Mouse (Mus musculus): ENCODE measurements around the gene Tub.
A peak's percentile ranks its signal among the peaks of the same experiment; 100 is the strongest.

Tub gene

DNA sequence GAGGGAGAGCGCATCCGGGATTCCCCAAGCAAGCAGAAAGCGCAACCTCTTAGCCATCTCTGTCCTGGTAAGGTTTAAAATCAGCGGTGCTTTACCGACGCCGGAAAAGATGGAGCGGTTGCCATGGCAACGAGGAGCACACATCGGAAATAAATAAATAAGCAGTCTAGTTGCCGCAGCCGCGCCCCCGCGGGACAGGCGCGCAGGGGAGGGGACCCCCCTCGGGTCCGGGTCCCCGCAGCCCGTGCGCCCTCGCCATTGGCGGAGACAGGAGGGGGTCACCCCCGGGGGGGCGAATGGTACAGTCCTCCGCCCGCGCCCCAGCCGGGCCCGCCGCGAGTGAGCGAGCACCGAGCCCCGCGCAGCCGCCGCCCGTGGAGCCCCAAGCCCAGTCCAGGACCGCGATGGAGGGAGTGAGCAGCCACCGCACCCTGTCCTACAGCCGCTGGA, at the start of gene Tub:
Gene Tub, plus strand, starts transcription at position 27 of the 450 bp plus-strand sequence.
- peak; percentile 82 for DNase-seq (ENCODE audit: low read depth, low spot score)

DNA sequence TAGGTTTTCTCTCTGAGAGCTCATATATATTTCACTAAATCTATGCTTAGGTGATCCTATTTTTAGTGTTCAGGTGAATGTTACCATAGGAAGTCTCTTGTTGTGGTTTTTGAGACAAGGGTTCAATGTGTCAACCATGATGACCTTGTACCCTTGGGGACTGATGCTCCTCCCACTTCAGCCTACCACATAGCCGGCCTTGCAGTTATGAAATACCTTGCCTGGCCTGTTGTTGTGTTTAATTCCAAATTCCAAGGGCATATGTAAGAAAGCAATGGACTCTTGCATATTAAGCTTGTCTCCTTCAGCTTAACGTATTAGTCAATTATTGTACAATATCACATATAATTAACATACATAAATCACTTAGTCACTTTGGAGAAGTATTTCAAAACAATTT, 46.2 kb upstream of the Tub start:
- no peak for DNase-seq (ENCODE audit: low read depth, low spot score)

DNA sequence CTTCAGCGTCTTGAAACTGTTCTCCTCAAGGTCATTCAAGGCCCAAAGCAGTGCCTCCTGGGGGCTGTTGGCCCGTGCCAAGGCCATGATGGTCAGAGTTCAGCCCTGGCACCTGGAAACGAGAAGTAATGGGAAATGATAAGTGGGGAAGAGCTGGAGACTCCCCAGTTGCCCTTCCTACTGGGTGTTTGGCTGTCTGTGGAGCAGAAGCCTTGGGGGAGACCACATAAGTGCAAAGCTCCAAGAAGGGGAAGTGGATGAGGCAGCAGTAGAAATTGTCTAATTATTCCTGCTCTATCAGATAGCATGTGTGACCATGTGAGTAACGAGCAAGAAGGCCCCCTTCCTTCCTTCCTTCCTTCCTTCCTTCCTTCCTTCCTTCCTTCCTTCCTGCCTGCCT, 23.1 kb upstream of the Tub start:
- DNase-seq (ENCODE audit: low read depth, low spot score): no peak

DNA sequence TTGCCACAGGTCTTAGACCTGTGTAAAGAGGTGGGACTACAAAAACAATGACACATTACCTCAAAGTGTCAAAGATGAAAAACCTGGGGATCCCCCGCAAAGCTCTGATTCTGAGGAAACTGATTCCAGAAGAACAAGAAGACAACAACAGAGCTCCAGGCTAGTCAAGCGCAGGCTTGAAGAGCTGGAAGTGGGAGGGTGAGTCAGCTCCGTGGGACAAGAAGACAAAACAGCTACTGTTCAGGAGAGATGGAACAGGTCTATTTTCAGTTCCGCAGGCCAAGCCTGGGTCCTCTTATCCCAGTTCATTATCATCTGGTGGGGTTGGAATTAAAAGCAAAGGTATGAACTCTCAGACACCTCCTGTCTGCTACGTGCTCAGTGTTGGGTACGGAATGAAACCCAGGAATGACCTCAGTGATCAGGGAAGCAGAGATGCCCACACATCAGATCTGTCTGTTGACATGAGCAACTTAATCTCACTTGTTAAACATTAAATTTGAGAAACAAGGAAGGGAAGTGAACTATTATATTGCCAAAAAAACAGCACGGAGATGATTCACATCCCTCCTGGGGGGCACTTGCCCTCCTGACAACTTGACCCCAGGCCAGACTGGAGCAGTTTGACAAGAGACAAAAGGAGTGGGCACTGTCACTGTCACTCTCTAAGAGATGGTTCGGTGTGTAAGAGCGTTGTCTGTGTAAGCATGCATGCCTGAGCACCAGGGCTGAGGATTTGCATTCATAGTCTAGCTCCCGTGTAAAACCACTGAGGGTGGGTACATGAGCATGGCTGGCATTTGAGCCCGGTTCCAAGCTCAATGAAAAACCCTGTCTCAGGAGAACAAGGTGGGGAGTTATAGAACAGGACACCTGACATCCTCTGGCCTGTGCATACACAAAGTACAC, 21.6 kb upstream of the Tub start:
- DNase-seq (ENCODE audit: low read depth, low spot score): no peak

DNA sequence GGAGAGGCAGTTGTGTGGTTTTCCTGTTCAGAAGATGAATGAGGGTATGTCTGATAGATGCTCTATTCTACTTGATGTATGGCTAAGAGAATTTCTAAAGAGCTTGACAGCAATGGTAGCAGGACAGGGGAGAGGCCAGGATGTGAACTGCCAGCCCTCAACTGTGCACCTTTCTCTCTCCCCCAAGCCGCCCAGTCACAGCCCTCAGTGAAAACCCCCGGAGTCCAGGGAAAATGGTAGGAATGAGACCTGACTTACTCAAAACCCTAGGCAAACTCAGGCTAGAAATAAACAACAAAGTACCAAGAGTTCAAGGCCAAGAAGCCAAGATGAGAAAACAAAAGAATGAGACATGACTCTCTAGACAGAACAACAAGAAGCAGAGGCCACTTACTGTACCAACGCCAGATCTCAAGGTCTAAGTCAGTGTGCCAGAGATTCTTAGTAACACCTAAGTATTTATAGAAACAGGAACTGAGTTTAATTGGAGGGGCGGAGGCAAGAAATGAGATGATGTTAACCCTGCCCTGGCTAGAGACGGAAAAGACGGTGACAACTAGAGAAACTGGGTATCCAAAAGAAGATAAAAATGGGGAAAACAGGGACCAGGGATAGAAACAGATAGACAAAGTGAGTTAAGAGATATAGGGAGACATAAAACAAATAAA, 20.3 kb upstream of the Tub start, which contains the start of gene Nlrp10:
Gene Nlrp10, minus strand, starts transcription at position 453 of the 668 bp plus-strand sequence.
- DNase-seq (ENCODE audit: low read depth, low spot score): no peak

DNA sequence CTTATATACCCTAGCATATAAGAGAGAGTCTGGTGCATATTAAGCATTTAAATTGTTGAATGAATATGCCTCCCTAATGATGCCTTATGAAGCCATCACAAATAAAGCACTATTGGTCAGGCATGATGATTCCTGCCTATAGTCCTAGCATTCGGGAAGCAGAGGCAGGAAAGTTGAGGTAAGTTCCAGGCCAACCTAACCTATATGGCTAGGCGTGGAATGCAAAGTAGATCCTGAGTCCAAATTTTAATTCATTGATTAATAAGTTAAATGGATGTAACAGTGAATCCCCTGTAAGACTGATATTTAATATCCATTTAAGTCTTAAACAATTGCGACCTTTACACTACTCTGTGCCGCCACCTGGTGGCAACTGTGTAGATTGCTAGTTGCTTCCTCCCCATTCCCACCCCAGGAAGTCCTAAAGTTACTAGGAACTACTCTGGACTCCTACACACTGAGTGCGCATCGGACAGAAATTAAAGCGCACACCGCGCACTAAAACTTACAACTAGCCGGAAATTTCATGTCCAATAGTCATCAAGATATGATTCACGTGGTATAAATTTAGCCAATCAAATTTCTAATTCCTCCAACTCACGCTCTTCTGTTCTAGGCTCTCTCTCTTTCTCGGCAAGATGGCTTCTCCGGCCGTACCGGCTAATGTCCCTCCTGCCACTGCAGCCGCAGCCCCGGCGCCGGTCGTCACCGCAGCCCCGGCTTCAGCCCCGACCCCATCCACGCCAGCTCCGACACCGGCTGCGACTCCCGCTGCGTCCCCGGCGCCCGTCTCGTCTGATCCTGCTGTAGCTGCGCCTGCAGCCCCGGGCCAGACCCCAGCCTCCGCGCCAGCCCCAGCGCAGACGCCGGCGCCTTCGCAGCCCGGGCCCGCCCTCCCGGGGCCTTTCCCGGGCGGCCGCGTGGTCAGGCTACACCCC, 16.1 kb upstream of the Tub start, which contains the start of gene Eif3f:
Gene Eif3f, plus strand, starts transcription at position 624 of the 938 bp plus-strand sequence.
- DNase-seq (ENCODE audit: low read depth, low spot score): peak; percentile 99

DNA sequence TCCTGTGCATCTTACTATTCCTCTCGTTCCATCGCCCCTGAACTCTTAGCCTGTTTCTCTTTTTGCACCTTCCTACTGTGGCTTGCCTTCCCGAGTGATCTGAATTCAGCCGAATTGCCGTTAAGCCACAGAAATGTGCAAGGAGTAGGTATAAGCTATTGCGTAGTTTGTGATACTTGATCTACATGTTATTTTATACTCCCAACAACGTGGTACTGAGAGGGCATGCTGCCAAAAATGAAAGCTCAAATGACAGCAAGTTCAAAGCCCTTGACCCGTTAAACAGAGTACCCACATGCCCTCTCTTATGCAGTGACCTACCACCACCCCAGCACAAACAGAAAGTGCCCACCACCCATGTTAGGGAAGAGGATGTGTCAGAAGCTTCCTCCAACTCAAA, 15.3 kb upstream of the Tub start:
- no peak for DNase-seq (ENCODE audit: low read depth, low spot score)

DNA sequence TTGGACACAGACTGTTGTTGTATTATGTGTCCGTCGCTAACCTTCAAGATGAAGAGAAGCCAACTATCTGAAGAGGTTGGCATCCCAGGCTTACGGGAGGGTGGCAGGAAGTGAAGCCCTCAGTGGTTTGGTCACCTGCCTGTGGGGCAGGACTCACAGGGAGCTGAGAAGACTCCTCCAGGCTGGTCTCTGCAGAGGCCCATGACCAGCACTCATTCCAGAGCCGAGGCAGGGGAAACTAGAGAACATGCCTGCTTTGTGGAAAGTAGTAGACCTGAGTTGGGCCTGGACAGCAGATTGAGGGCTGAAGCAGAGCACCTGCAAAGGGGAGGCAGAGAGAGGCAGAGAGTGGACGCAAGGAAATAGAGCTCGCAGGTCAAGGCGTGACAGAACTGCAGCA, 14.7 kb upstream of the Tub start:
- DNase-seq (ENCODE audit: low read depth, low spot score): no peak

DNA sequence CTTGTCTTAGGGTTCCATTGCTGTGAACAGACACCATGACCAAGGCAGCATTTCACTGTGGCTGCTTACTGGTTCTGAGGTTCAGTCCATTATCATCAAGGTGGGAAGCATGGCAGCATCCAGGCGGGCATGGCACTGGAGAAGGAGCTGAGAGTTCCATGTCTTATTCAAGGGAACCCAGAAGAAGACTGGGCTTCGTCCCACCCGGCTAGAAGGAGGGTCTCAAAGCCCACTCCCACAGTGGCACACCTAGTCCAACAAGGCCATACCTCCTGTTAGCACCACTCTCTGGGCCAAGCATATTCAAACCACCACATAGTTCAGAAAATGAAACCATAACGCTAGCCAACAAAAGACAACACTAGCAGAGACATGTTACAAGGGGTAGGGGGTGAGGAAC, 13.5 kb upstream of the Tub start:
- no peak for DNase-seq (ENCODE audit: low read depth, low spot score)

DNA sequence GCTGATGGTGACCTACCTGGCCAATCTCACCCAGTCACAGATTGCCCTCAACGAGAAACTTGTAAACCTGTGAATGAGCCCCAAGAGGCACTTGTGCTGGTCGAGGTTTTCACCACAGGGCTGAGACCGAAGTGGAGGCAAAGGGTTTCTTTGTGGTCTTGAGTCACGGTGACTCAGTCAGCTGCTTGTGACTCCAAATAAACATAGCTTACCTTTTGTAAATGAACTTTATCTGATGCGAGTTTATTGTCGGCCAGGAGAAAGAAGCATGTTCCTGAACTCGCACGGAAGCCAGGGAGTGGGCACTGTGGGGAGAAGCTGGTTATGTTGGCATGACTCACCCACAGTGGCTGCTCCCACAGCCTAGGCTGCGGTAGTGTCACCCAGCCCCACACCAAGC, 8.7 kb upstream of the Tub start:
- no peak for DNase-seq (ENCODE audit: low read depth, low spot score)

DNA sequence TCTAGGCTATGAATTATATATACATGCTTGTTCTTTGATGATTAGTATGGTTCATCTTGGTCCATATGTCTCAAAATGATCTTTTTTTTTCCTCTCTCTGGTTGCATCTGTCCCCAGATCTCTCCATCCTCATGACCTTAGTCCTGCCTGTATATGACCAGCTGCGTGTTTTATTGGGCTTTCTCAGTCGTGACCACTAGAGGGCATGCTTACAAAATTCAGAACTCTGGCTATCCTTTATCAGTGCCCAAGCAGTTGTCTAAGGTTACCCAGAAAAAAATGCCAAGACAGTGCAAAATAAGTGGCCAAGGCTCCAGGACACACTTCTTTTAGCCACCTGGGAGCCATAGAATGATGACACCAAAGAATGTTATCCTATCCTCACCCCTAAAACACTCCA, 6.1 kb upstream of the Tub start:
- peak; percentile 75 for DNase-seq (ENCODE audit: low read depth, low spot score)

DNA sequence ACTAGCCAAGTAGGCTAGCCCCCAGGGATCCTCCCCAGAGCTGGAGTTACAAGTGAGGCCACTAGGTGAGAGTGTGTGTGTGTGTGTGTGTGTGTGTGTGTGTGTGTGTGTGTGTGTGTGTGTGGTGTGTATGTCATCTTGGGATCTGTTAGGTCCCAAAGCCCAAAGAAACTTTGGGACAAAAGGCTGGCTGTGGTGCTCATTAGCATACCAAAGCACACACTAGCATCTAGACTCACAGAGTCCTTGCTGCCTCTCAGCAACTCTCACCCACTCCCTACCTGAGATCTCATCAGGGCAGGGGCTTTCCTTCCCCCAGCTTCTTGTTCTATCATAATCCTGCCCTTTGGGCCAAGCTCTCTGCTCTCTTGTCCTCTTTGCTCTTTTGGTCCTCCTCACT, 1.5 kb upstream of the Tub start:
- peak; percentile 71 for DNase-seq (ENCODE audit: low read depth, low spot score)

DNA sequence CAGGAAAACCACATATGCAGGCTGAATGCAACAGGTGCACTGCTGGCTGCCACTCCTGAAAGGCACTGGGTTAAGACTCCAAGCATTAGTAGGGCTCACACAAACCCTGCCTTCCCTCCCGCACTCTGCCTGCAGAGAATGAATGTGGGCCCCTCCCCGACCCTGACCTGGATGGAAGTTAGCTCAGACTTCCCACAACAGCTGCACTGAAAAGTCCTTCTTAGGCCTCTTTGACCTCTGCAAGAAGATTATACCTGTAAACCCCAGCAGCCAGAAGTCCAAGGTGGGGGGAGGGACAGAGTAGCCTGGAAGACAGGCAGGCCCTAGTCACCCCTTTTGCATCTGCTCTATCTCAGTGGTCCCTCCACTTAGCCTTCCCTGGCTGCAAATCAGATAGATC, 837 bp upstream of the Tub start:
- peak; percentile 57 for DNase-seq (ENCODE audit: low read depth, low spot score)

DNA sequence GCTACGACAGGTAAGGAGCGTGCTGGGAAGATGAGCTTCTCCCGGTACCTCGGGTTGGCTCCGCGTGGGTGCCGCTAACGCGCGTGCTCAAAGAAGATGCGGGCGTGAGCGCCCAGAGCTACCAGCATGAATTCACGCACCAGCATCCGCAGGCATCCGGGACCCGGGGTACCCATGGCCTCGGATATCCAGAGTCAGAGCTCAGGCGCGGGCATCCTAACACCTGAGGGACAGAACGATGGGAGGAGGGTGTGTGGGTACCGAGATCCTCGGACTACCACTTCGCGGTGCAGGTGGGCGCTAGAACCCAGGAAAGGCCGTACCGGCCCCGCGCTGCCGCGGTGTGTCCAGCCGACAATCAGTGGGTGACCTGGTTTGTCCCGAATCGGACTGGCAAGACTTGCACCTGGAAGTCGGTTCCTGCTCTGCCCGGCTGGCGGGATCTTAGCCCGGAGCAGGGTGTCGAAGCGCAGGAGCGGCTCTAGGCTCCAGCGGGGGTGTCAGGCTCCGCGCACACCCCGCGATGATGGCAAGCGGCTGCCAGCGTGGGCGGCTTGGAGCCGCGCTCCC, 709 bp downstream of the Tub start:
- DNase-seq (ENCODE audit: low read depth, low spot score): no peak

DNA sequence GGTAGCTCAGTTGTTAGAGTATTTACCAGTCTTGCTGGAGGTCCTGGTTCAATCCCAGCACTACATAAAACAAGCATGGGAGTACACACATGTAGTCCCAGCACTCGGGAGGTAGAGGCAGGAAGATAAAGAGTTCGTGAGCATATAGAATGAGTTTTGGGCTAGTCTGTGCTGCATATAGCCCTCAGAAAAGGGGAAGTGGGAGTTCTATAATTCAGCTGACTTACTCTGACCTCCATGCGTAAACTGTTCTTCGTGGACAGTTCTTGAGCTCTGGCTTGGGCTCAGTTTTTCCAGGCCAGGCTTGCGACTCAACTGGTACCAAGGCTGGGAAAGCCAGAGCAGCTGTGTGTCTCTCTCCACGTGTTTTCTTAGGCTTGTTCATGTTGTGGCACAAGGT, 2.7 kb downstream of the Tub start:
- DNase-seq (ENCODE audit: low read depth, low spot score): no peak

DNA sequence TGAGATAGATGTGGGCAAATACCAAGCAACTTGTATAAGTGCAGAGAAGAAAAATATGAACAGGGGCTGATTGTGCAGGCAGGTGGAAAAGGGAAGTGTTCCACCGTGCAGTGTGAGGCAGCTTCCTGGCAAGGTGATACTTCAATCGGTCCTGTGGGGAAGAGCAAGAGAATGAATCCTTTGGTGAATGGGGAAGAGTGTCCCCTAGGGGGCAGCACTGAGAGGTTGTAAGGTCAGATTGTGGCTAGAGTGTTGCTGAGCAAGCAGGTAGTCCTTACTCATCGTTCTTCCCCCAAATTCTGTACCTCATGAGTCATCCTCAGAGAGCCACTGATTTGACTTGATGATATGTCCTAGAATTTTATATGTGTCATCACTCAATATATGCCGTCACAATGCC, 4.0 kb downstream of the Tub start:
- DNase-seq (ENCODE audit: low read depth, low spot score): peak; percentile 88

DNA sequence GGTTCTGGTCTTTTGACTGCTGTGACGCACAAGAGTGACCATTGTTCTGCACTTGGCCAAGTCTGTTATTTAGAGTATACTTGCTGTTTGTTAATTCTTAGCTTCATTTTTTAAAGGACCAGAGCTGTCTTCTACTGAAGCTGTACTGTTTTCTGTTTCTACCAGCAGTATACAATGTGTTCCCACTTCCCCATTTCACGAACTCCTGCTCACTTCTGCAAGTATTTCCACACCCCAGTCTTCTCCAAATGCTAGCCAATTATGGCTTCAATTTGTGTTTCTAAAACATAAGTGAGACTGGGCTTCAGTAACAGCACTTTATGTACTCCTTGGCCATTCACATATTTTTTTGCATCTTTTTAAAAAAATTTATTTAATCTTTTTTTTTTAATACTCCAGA, 7.6 kb downstream of the Tub start:
- DNase-seq (ENCODE audit: low read depth, low spot score): no peak

DNA sequence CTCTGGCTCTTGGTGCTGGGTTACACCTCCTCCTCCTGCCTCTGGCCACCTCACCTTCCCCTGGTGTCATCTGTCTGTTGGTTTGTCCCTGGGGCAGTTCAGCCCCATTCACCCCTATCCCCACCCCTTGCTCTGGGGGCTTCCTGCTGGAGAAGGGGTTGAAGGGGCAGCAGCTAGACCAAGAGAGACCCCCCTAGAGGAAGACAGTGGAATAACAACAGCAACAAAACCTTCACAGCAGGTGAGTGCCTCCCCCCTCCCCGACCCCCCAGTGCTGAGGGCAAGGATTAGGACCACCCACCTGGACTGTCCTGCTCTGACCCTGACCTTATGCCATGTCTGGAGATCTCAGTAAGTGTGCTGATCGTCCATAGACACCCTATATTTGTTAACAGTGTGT, 15.8 kb downstream of the Tub start:
- no peak for DNase-seq (ENCODE audit: low read depth, low spot score)

DNA sequence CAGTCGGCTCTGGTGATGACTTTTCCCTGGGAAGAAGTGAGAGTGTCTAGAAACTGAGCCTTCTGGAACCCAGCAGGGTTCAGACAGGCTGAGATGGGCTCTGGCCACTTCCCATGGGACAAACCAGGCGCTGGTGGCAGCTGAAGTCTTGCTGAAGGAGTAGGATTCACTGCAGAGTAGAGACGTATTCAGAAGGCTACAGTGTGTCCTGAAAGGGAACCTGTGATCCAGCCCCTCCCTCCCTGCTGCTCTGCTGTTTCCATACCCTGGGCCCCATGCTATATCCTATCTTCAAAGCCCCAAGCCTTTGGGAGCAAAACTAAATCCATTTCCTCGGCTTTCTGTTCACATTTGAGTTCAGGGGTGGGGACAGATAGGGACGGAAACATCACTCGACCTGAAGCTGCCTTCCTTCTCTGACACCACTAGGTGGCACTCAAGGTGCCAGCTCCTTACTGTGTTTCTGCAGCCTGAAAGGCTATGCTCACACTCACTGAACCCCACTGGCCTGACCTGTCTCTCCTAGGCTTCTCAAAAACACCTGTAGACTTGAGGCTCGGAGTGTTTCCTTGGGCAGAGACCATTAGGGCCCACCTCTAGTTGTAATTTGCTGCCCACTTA, 16.7 kb downstream of the Tub start:
- DNase-seq (ENCODE audit: low read depth, low spot score): peak; percentile 71

DNA sequence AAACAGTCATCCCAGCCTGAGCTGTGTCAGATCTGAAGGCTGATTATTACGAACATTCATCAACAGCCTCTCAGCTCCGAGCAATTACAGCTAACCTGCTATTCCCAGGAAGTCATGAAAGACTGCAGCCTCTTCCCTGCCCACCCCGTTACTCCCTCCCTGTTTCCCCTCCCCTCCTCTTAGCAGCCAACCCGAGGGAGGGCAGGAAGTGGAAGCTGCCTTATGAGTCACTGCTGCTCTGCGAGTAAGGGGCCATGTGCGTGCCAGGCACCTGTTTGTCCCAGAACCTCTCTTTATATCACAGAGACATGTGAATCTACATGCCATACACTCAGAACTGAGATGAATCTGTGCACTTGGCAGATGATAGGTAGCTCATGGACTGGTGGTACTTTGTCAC, 18.1 kb downstream of the Tub start:
- DNase-seq (ENCODE audit: low read depth, low spot score): no peak

DNA sequence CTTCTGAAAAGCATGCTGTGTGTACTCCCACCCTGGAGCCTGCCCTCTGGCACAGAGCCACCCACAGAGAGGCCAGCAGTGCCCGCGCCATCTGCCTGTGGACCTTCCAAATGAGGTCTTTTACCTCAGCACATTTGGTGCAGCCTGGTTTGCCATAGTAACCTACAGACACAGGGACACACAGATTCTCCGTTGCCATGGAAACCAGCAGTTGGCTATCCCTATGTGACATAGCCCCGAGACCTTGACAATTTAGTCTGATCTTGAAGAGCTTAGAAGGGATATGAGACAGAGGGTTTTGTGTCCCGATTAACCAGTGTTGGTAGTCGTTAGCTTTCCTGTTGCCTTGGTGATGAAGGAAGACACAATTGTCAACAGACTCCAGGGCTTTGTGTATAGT, 22.1 kb downstream of the Tub start:
- DNase-seq (ENCODE audit: low read depth, low spot score): no peak

Measured in ES-CJ7 (cell line).